Mouse (Mus musculus): ENCODE results near the gene Slc22a16. TPM values are rescaled to one million over a fixed set of nuclear protein-coding genes. Genes with fewer than 3 reads are reported as not detected.
"Not testable (repeated sequence)": the region's sequence is repeated elsewhere in the genome, so short reads cannot be mapped to it uniquely, and the experiment has no call there.

Slc22a16 gene
- not detected for total RNA-seq (2021)
- long read RNA-seq, experiment 1 = 0 reads
- long read RNA-seq, experiment 2 = 0 reads

GRCm38 (mm10) chr10:40570036-40570435 lies at the start of gene Slc22a16:
Gene Slc22a16 (plus strand): TSS chr10:40570336.
- DNase-seq (ENCODE audit: low spot score in 2 of 2) = no peak

GRCm38 (mm10) chr10:40521579-40521978 lies 48.6 kb upstream of the Slc22a16 start:
- DNase-seq (ENCODE audit: low spot score in 2 of 2) = no peak

DNA sequence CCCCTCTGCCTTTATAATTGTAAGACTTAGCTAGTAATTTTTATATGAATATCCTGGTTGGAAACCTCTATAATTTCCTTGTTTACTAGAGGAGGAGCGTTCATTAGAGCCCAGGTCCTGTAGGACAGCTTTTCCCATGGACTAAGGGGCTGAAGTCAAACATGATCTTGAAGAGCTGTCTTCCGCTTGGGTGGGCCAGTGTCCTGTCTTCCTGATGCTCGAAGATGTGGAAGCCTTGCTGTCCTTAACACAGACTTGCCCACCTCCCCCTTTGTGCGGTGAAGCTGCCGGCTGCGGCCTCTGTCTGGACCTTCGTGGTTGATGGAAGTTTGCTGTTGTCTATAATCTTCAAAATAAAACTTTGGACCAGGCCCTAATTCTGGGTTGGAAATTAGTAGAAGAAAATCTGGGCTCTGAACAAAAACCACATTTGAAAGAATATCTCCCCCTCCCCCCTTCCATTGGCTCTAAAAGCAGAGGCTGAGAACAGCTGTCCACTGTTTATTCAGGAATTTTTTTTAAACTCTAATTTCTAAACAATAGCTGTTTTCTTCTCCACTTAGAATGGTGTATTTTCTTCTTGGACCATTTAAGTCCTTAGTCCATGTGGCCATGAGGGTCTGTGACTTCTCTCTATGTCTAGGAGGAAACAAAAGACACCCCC lies 46.7 kb upstream of the Slc22a16 start:
- DNase-seq (ENCODE audit: low spot score in 2 of 2) = no peak

DNA sequence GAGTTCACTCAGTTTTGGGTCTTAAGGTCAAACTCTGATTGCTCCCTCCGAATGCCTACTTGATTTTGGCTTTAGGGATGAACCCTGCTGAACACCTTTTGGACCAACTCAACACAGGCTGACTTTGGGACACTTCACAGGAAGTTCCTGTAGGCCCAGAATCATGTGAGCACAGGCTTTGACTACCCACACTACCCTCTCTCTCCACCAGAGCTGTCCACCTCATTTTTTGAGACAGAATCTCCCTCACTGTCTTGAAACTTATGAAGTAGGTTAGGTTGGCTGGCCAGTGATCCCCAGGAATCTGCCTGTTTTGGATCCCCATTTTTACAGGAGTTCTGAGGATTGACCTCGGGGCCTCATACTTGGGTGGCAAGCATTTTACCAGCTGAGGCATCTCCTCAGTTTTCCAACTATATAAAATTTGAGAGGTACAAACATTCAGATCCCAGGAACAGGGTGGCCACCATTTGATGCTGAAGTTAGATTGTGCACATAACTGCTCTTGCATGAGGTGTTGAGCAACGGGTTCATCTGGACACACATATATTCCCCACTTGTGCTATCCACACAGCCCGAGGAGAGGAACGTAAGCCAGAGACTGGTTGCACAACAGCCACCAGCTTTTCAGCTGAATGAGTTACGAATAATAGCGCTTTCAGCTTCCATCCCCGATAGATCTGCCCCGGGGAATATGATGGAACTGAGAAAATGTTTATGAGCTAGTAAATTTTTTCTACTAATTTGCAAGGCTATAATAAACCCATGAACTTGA lies 45.9 kb upstream of the Slc22a16 start:
- no peak for DNase-seq (ENCODE audit: low spot score in 2 of 2)

GRCm38 (mm10) chr10:40524991-40525390 lies 45.1 kb upstream of the Slc22a16 start:
- peak in 1 of 2 experiments; percentile 44 for DNase-seq (ENCODE audit: low spot score in 2 of 2)

DNA sequence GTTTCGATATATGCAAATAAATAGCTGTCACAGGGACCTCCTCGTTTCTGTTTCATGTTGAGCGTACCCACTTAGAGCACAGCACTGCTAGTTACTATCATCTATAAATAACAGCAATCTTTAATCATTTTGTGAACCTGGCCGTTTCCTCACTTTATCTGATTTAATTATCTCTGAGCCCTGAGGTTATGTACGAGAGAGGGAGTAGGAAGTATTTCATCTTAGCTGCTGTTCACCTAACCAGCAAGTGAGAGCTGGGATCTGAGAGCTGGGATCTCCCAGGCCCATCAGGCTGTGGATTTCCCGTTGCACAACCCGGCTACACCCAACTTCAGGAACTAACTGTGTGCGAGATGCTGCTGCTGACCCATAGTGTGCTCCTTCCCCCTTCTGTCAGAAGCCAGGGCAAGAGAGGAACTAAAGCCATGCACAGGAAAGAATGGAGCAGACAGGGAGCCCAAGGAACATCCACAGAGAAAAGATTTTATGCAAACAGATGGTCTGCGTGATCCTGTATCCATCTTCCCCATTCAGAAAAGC lies 44.5 kb upstream of the Slc22a16 start:
- no peak for DNase-seq (ENCODE audit: low spot score in 2 of 2)

GRCm38 (mm10) chr10:40526301-40526761 lies 43.8 kb upstream of the Slc22a16 start:
- no peak for DNase-seq (ENCODE audit: low spot score in 2 of 2)

GRCm38 (mm10) chr10:40526986-40527385 lies 43.1 kb upstream of the Slc22a16 start:
- no peak for DNase-seq (ENCODE audit: low spot score in 2 of 2)

DNA sequence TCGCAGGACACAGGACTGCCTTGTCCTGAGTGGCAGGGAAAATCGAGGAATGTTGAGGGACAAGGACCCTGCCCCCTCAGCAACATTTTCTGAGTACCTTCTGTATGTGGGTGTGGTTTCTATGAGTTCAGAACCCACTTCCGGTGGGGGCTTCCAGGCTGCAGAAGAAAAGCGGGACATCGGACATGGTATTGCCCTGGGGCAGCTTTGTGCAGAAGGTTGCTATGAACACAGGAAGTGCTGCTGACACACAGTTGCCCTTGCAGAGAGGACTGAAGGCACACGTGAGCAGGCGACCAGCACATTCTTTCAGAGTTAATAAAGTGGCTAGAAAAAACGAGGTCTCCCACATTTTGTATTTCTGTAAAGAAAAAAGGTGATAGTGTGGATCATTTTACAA lies 42.6 kb upstream of the Slc22a16 start:
- no peak for DNase-seq (ENCODE audit: low spot score in 2 of 2)

GRCm38 (mm10) chr10:40528668-40529067 lies 41.5 kb upstream of the Slc22a16 start:
- DNase-seq (ENCODE audit: low spot score in 2 of 2) = no peak

- no peak for DNase-seq (ENCODE audit: low spot score in 2 of 2)
Measured at GRCm38 (mm10) chr10:40529617-40530016, 40.5 kb upstream of the Slc22a16 start.

DNA sequence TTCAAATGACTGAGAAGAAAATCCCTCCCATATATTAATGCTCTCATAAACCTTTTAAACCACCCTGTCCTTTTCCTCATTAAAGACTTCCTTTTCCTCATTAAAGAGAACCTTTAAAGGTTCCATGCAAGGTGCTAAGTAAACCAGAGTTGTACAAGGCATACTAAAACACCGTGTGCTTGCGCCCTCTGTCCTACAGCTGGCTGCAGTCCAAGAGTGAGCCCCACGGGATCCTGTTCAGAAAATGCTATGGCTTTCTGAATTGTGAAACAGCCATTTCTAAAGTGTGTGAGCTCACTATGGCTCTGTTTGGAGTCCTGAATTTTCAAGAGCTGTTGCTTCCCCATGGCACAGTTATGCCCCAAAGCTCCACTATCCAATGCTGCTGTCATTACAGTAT lies 39.5 kb upstream of the Slc22a16 start:
- no peak for DNase-seq (ENCODE audit: low spot score in 2 of 2)

DNA sequence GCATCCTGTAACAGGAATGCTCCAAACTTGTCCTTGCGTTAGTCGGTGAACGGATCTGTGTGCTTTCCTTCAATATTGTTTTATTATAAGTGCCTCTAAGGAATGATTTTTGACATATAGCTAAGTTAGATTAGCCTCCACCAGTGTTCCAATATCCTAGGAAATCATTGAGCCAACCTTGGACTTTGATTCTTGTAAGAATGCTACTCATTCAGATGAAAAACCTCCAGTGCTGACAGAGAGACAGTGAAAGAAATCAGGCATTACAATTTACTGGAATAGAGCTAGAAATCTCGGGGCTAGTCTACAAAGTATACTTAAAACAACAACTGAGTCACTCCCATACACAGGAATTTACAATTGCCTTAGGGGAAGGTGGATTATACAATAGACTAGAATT lies 37.5 kb upstream of the Slc22a16 start:
- not testable (repeated sequence) for DNase-seq (ENCODE audit: low spot score in 2 of 2)

GRCm38 (mm10) chr10:40541351-40541750 lies 28.8 kb upstream of the Slc22a16 start:
- no peak for DNase-seq (ENCODE audit: low spot score in 2 of 2)

DNA sequence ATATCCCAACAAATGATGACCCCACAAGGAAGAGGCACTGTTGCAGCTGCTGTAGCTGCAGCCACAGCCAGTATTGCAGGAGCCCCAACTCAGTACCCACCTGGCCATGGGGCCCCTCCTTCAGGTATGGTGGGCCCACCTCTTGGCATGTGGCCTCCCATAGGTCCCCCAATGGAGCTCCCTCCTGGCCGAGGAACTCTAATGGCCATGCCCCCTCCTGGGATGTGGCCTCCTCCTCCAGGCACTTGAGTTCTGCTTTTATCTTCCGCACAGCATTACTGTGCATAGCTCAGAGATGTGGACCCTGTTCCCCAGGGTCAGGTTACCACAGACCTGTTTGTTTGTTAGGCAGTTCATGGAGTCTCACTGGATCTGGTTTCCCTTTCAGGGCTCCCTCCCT lies 20.8 kb upstream of the Slc22a16 start:
- DNase-seq (ENCODE audit: low spot score in 2 of 2) = no peak

- no peak for DNase-seq (ENCODE audit: low spot score in 2 of 2)
Measured at GRCm38 (mm10) chr10:40551801-40552200, 18.3 kb upstream of the Slc22a16 start.

- DNase-seq (ENCODE audit: low spot score in 2 of 2) = not testable (repeated sequence)
Measured at GRCm38 (mm10) chr10:40565695-40566094, 4.4 kb upstream of the Slc22a16 start.

- DNase-seq (ENCODE audit: low spot score in 2 of 2) = no peak
Measured at GRCm38 (mm10) chr10:40575912-40576634, 5.9 kb downstream of the Slc22a16 start.

GRCm38 (mm10) chr10:40583584-40584255 lies 13.6 kb downstream of the Slc22a16 start:
- no peak for DNase-seq (ENCODE audit: low spot score in 2 of 2)

DNA sequence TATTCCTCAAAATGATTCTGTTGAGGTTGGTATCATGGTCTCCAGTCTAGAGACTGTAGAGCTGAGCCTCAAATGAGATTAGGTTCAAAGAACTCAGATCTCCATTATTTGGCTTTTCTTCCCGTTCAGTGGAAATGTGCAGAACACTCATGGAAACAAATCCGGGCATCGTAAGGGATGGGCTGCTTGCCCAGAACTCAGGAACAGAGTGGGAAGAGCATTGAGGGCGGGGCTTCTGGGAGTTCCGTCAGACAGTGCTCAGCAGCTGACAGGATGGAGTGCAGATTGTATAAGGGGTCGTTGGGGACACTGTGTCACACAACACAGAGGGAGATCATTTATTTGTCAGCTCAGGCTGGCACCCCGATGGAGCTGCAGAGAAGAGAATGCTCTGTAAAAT lies 22.1 kb downstream of the Slc22a16 start:
- DNase-seq (ENCODE audit: low spot score in 2 of 2) = no peak

DNA sequence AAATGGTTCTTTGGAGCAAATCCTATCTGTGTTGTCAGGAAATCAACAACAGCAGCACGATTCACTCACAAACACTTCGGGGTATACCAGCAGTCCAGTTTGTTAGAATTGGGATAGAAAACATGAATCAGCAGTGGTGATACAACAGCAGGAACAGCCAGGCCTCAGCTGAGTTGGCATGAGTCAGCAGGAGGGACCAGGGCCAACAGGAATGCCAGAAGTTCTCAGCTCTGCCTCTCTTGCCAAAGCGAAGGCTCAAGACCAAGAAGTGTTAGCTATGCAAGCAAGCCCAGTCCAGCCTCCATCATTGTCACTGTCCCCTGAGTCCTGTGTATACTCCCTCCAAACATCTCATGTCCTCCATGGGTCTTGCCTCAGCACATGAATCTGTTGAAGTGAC lies 27.0 kb downstream of the Slc22a16 start:
- DNase-seq (ENCODE audit: low spot score in 2 of 2) = no peak

Measured in gastrocnemius, postnatal 4 days (tissue).